Mouse (Mus musculus) ovary, adult 2 months (tissue): ENCODE results near the gene Hrct1. TPM values are rescaled to one million over a fixed set of nuclear protein-coding genes. Genes with fewer than 3 reads are reported as not detected.

Source experiments
- polyA plus RNA-seq: library from polyadenylated mRNA; depleted of rRNA; stranded (reverse); fragments of >200 nt; gene quantifications from 2 replicates; pipeline ENCODE4 v1.2.3, GENCODE M21; 2012; rRNA removed

Hrct1 gene
- 4.2 and 5.3 TPM in 2 replicates for polyA plus RNA-seq

GRCm38 (mm10) chr4:43726995-43727394 is at the start of gene Hrct1:
Gene Hrct1 (plus strand): TSS chr4:43727188.

GRCm38 (mm10) chr4:43700707-43701106 is 26.3 kb upstream of the Hrct1 start, which contains the start of gene Olfr70:
Gene Olfr70 (minus strand): TSS chr4:43700807.

GRCm38 (mm10) chr4:43709869-43710268 is 17.1 kb upstream of the Hrct1 start, which contains the start of gene Olfr71:
Gene Olfr71 (minus strand): TSS chr4:43710255.

GRCm38 (mm10) chr4:43729794-43730550 is 3.0 kb downstream of the Hrct1 start, which contains the start of gene Spaar:
Gene Spaar (plus strand): TSS chr4:43730034.

GRCm38 (mm10) chr4:43770909-43771308 is 43.9 kb downstream of the Hrct1 start, which contains the start of gene Olfr159:
Gene Olfr159 (minus strand): TSS chr4:43771009.

Other genes starting within 250 kb of the Hrct1 start
- gene Sit1, start 243.5 kb upstream of the Hrct1 start, polyA plus RNA-seq = not detected in 2 replicates
- gene Ccdc107, start 234.3 kb upstream of the Hrct1 start, polyA plus RNA-seq = 256 and 473 TPM in 2 replicates
- 31.5 and 48.4 TPM in 2 replicates for gene Arhgef39, start 227.5 kb upstream of the Hrct1 start, polyA plus RNA-seq
- gene Car9, start 220.2 kb upstream of the Hrct1 start, polyA plus RNA-seq = 6.6 and 7.2 TPM in 2 replicates
- gene Tpm2, start 203.4 kb upstream of the Hrct1 start, polyA plus RNA-seq = 105 and 120 TPM in 2 replicates
- gene Creb3, start 164.9 kb upstream of the Hrct1 start, polyA plus RNA-seq = 125 and 150 TPM in 2 replicates
- gene Tln1, start 164.5 kb upstream of the Hrct1 start, polyA plus RNA-seq = 193 and 213 TPM in 2 replicates
- gene Rgp1, start 148.5 kb upstream of the Hrct1 start, polyA plus RNA-seq = 70.8 and 74.5 TPM in 2 replicates
- 26.8 and 33.6 TPM in 2 replicates for gene Gba2, start 148.3 kb upstream of the Hrct1 start, polyA plus RNA-seq
- gene Msmp, start 142.7 kb upstream of the Hrct1 start, polyA plus RNA-seq = 0.63 and 1.5 TPM in 2 replicates
- gene Npr2, start 95.3 kb upstream of the Hrct1 start, polyA plus RNA-seq = 113 and 117 TPM in 2 replicates
- gene Spag8, start 73.6 kb upstream of the Hrct1 start, polyA plus RNA-seq = 20.8 and 24.0 TPM in 2 replicates
- 65.2 and 84.4 TPM in 2 replicates for gene Hint2, start 70.7 kb upstream of the Hrct1 start, polyA plus RNA-seq
- gene Tmem8b, start 58.2 kb upstream of the Hrct1 start, polyA plus RNA-seq = 24.0 and 31.0 TPM in 2 replicates
- 0.05 TPM in 1 of 2 replicates, not detected in the other for gene Fam221b, start 58.0 kb upstream of the Hrct1 start, polyA plus RNA-seq
- gene Olfr70, start 26.4 kb upstream of the Hrct1 start, polyA plus RNA-seq = not detected in 2 replicates
- gene Olfr71, start 16.9 kb upstream of the Hrct1 start, polyA plus RNA-seq = not detected in 2 replicates
- 1.0 and 1.1 TPM in 2 replicates for gene Spaar, start 2.8 kb downstream of the Hrct1 start, polyA plus RNA-seq
- not detected in 2 replicates for gene Olfr159, start 43.8 kb downstream of the Hrct1 start, polyA plus RNA-seq
- not detected in 2 replicates for gene Olfr156, start 96.7 kb downstream of the Hrct1 start, polyA plus RNA-seq
- not detected in 2 replicates for gene Olfr157, start 113.0 kb downstream of the Hrct1 start, polyA plus RNA-seq
- 0.12 TPM in 1 of 2 replicates, not detected in the other for gene Olfr155, start 124.4 kb downstream of the Hrct1 start, polyA plus RNA-seq
- gene Reck, start 148.3 kb downstream of the Hrct1 start, polyA plus RNA-seq = 22.1 and 22.2 TPM in 2 replicates
- 11.8 and 13.2 TPM in 2 replicates for gene Glipr2, start 230.2 kb downstream of the Hrct1 start, polyA plus RNA-seq